Mouse (Mus musculus): ENCODE measurements at regions not wholly inside any gene's neighbourhood (a gene's known extent, or its start where the extent isn't known, plus 50 kb on each side); places are given as distances from the start of the nearest gene placed in this dataset.
"Not testable (repeated sequence)": the region's sequence is repeated elsewhere in the genome, so short reads cannot be mapped to it uniquely, and the experiment has no call there.

DNA sequence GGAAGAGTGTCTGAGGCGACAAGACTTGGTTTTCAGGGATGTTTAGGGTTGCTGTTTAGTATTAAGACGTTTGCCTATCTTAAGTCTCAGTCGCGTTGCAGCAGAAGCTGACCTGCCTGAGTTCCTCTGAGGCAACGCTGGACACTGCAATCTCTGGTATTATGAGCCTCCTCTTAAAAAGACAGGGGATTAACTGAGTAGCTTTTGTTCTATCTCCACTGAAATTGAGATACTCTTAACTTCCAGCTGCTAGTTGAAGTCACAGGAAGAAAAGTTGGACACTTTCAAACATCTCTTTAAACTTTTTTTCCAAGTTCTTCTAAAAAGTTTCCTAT lies 113.6 kb upstream of the Zfp808 start:
- TF ChIP-seq GATA1, TAL1 (IDR thresholded peaks at IDR 0.05; ENCODE audit: low read length): not testable (repeated sequence)
